Mouse (Mus musculus): ENCODE measurements around the gene 1700066M21Rik. TPM values are rescaled to one million over a fixed set of nuclear protein-coding genes. Genes with fewer than 3 reads are reported as not detected.

Gene 1700066M21Rik
- total RNA-seq (2012; rRNA removed): 6.7 and 7.3 TPM in 2 replicates

GRCm38 (mm10) chr1:57377376-57378341 is at the start of gene 1700066M21Rik:
Gene 1700066M21Rik (plus strand): TSS chr1:57377620.
- in situ Hi-C loops (cut with MboI; ENCODE audit: low sequenced_read_pairs in 2 of 2, unreplicated experiment in 2 of 2): no loop called here

GRCm38 (mm10) chr1:57329285-57330093 is 47.9 kb upstream of the 1700066M21Rik start:
- no peak for TF ChIP-seq ZNF384 (IDR thresholded peaks at IDR 0.05; ENCODE audit: low read depth, low read length)
- no peak for TF ChIP-seq HCFC1 (IDR thresholded peaks at IDR 0.05; ENCODE audit: borderline replicate concordance, insufficient read depth, low read length)
- no peak for TF ChIP-seq ZC3H11A (IDR thresholded peaks at IDR 0.05; ENCODE audit: borderline replicate concordance, low read depth, low read length)
- no peak for TF ChIP-seq MAFK (IDR thresholded peaks at IDR 0.05; ENCODE audit: insufficient read depth, low read depth, low read length)
- no peak for TF ChIP-seq CHD2 (IDR thresholded peaks at IDR 0.05; ENCODE audit: low read depth, low read length)
- no peak overlapping the region for H3K9ac ChIP-seq (ENCODE audit: insufficient read depth, low read depth, low read length, poor library complexity, severe bottlenecking)
- H3K27ac ChIP-seq (ENCODE audit: insufficient read depth, low read depth, low read length, poor library complexity, severe bottlenecking): no peak overlapping the region
- in situ Hi-C loops (cut with MboI; ENCODE audit: low sequenced_read_pairs in 2 of 2, unreplicated experiment in 2 of 2): no loop called here
- no peaks in the 10 kb centered on the region for H3K36me3 ChIP-seq (ENCODE audit: control insufficient read depth, insufficient read depth, low read length, poor library complexity, severe bottlenecking)
- H3K4me1 ChIP-seq (ENCODE audit: control insufficient read depth in 2 of 2, insufficient read depth in 2 of 2, low read length in 2 of 2, poor library complexity in 1 of 2): peaks cover 1 to 23% of the 10 kb centered on the region in 2 experiments; a peak in 2 of 4 replicates
- no peaks in the 10 kb centered on the region for H3K9me3 ChIP-seq (ENCODE audit: control insufficient read depth, insufficient read depth, low read depth, low read length)
- no peak for DNase-seq (ENCODE audit: low read depth, low spot score)
- H3K4me3 ChIP-seq (ENCODE audit: insufficient read depth in 1 of 2, low read depth in 1 of 2, low read length in 2 of 2, poor library complexity in 1 of 2, severe bottlenecking in 1 of 2): no peak overlapping the region

More at GRCm38 (mm10) chr1:57377376-57378341, at the start of gene 1700066M21Rik:
- Histone ChIP-seq H3K9ac (ENCODE audit: insufficient read depth, low read depth, low read length, poor library complexity, severe bottlenecking) (peak within 1 kb of the TSS; percentile 78), H3K4me3 (ENCODE audit: insufficient read depth in 1 of 2, low read depth in 1 of 2, low read length in 2 of 2, poor library complexity in 1 of 2, severe bottlenecking in 1 of 2) (peak within 1 kb of the TSS; percentile 83 to 91), H3K4me1 (ENCODE audit: control insufficient read depth in 2 of 2, insufficient read depth in 2 of 2, low read length in 2 of 2, poor library complexity in 1 of 2) (peaks cover 0 to 2% of the 10 kb centered on the region in 2 experiments; a peak in 1 of 4 replicates), H3K9me3 (ENCODE audit: control insufficient read depth, insufficient read depth, low read depth, low read length) (no peaks in the 10 kb centered on the region), H3K36me3 (ENCODE audit: control insufficient read depth, insufficient read depth, low read length, poor library complexity, severe bottlenecking) (no peaks in the 10 kb centered on the region; the same call in 1 of the 2 replicates), H3K27ac (ENCODE audit: insufficient read depth, low read depth, low read length, poor library complexity, severe bottlenecking) (no peak within 1 kb of the TSS; the same call in 1 of the 2 replicates)
- peak; percentile 87 for DNase-seq (ENCODE audit: low read depth, low spot score)
- TF ChIP-seq ZNF384 (IDR thresholded peaks at IDR 0.05; ENCODE audit: low read depth, low read length) (no peak), ZC3H11A (IDR thresholded peaks at IDR 0.05; ENCODE audit: borderline replicate concordance, low read depth, low read length) (no peak), CHD2 (IDR thresholded peaks at IDR 0.05; ENCODE audit: low read depth, low read length) (no peak), MAFK (IDR thresholded peaks at IDR 0.05; ENCODE audit: insufficient read depth, low read depth, low read length) (no peak)

- no peak overlapping the region for H3K4me3 ChIP-seq (ENCODE audit: insufficient read depth in 1 of 2, low read depth in 1 of 2, low read length in 2 of 2, poor library complexity in 1 of 2, severe bottlenecking in 1 of 2)
- in situ Hi-C loops (cut with MboI; ENCODE audit: low sequenced_read_pairs in 2 of 2, unreplicated experiment in 2 of 2): no loop called here
- H3K9me3 ChIP-seq (ENCODE audit: control insufficient read depth, insufficient read depth, low read depth, low read length): no peaks in the 10 kb centered on the region
- no peak overlapping the region for H3K27ac ChIP-seq (ENCODE audit: insufficient read depth, low read depth, low read length, poor library complexity, severe bottlenecking)
- TF ChIP-seq MAFK (IDR thresholded peaks at IDR 0.05; ENCODE audit: insufficient read depth, low read depth, low read length) (no peak), HCFC1 (IDR thresholded peaks at IDR 0.05; ENCODE audit: borderline replicate concordance, insufficient read depth, low read length) (no peak), ZC3H11A (IDR thresholded peaks at IDR 0.05; ENCODE audit: borderline replicate concordance, low read depth, low read length) (no peak), CHD2 (IDR thresholded peaks at IDR 0.05; ENCODE audit: low read depth, low read length) (no peak), ZNF384 (IDR thresholded peaks at IDR 0.05; ENCODE audit: low read depth, low read length) (no peak)
- no peak overlapping the region for H3K9ac ChIP-seq (ENCODE audit: insufficient read depth, low read depth, low read length, poor library complexity, severe bottlenecking)
- no peaks in the 10 kb centered on the region for H3K36me3 ChIP-seq (ENCODE audit: control insufficient read depth, insufficient read depth, low read length, poor library complexity, severe bottlenecking)
- peaks cover 1 to 24% of the 10 kb centered on the region in 2 experiments; a peak in 2 of 4 replicates for H3K4me1 ChIP-seq (ENCODE audit: control insufficient read depth in 2 of 2, insufficient read depth in 2 of 2, low read length in 2 of 2, poor library complexity in 1 of 2)
- DNase-seq (ENCODE audit: low read depth, low spot score): no peak
Observed at GRCm38 (mm10) chr1:57330228-57330627, 47.2 kb upstream of the 1700066M21Rik start.

GRCm38 (mm10) chr1:57332040-57332439 is 45.4 kb upstream of the 1700066M21Rik start:
- in situ Hi-C loops (cut with MboI; ENCODE audit: low sequenced_read_pairs in 2 of 2, unreplicated experiment in 2 of 2): no loop called here
- H3K4me3 ChIP-seq (ENCODE audit: insufficient read depth in 1 of 2, low read depth in 1 of 2, low read length in 2 of 2, poor library complexity in 1 of 2, severe bottlenecking in 1 of 2): no peak overlapping the region

More at GRCm38 (mm10) chr1:57332040-57332439, 45.4 kb upstream of the 1700066M21Rik start:
- TF ChIP-seq MAFK (IDR thresholded peaks at IDR 0.05; ENCODE audit: insufficient read depth, low read depth, low read length): no peak
- Histone ChIP-seq H3K4me1 (ENCODE audit: control insufficient read depth in 2 of 2, insufficient read depth in 2 of 2, low read length in 2 of 2, poor library complexity in 1 of 2) (peaks cover 1 to 24% of the 10 kb centered on the region in 2 experiments; a peak in 2 of 4 replicates), H3K27ac (ENCODE audit: insufficient read depth, low read depth, low read length, poor library complexity, severe bottlenecking) (no peak overlapping the region), H3K9ac (ENCODE audit: insufficient read depth, low read depth, low read length, poor library complexity, severe bottlenecking) (no peak overlapping the region), H3K9me3 (ENCODE audit: control insufficient read depth, insufficient read depth, low read depth, low read length) (no peaks in the 10 kb centered on the region), H3K36me3 (ENCODE audit: control insufficient read depth, insufficient read depth, low read length, poor library complexity, severe bottlenecking) (no peaks in the 10 kb centered on the region)
- DNase-seq (ENCODE audit: low read depth, low spot score): no peak
